Mouse (Mus musculus) bone marrow, adult 2 months (tissue): ENCODE results near the gene Col5a1.

Experiments used
- CTCF ChIP-seq: fragments of 200-500 bp; IDR thresholded peaks from 2 replicates; pipeline ENCODE4 v1.5.1; 2011; ENCODE audit warnings: low read length, control low read depth; ENCODE audit not compliant: control insufficient read depth, insufficient read depth
- POLR2A ChIP-seq: fragments of 200-500 bp; IDR thresholded peaks from 2 replicates; pipeline ENCODE4 v1.6.1; 2011; ENCODE audit warnings: low read depth, mild to moderate bottlenecking, control low read depth, low read length, borderline replicate concordance; ENCODE audit not compliant: control insufficient read depth

GRCm38 (mm10) chr2:28039647-28040325, 153.6 kb downstream of the Col5a1 start:
- TF ChIP-seq CTCF (no peak), POLR2A (no peak)
